Mouse (Mus musculus) adrenal gland, postnatal 25 days (tissue): ENCODE measurements around the gene Tomm40. TPM values are rescaled to one million over a fixed set of nuclear protein-coding genes. Genes with fewer than 3 reads are reported as not detected.

Experiments
- DNase-seq: peaks from one replicate; pipeline ENCODE4 v3.0.0; 2021; ENCODE audit warnings: mixed read lengths
- total RNA-seq: library from RNA; stranded (reverse); gene quantifications from 2 replicates; pipeline ENCODE4 v1.2.3, GENCODE M21; 2021

Tomm40 gene
- total RNA-seq, 1 experiment from 2014 or later = 115 TPM

DNA sequence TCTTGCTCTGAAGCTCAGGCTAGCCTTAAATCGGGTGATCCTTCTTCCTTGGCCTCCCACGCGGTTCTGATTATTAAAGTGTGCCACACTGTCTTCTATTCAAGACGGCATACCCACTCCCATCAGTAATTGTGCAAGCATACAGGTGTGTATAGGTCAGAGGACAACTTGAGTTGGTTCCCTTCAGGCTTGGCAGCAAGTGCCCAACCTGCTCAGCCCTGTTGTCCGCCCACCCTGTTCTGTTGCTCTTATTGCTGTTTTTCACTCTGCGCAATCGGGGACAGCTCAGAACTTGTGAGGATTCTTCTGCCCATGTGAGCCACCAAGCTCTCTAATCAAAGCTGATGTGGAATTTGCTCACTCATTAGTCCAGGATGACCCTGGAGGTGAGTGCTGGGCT lies 10.0 kb downstream of the Tomm40 start:
- DNase-seq = no peak

DNA sequence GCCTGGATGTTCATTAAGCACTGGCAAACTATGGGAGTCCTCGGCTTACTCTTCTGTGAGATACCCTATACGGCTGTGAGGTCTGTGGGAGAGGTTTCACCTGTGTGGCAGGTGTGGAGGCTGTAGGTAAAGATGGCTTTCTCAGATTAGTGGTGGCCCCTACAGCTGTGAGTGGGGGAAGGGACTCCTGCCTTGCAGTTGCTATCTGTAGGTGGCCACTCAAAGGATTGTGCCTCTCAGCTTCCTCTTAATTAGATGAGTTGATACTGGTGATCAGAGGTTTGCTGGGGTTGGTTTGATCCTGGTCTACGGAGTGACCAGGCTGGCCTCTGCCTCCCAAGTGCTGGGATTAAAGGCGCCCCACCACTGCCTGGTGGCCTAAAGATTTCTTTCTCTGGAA lies 10.8 kb downstream of the Tomm40 start:
- no peak for DNase-seq

DNA sequence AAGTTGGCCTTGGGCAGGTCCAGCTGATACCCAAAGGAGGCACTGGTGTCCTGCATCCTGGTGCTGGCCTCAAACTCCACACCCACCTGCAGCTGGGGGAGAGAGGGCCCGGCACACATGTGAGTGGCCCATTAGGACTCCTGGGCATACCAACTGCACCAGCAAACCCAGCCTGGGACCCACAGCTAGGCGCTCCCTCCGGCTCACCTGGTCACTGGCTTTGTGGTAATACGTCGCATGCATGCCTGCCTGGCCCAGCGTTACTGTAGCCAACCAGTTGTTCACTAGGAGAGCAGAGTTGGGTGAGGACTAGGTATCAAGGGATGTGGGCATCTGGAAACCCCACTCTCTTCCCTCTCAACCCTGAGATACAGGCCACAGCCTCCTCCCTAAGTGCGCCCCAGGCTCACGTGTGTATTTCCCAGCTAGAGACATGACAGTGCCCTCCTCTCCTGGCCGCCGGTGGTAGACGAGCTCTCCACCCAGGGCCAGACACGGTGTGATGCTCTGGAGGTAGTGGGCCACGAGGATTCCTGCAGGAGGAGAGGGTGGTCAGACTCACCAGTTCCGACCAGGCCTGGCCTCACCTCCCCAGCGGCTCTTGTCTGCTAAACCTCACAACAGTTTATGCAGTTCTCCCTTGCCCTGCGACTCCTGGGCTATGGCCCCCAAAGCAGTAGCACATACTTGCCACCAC lies 12.2 kb downstream of the Tomm40 start:
- no peak for DNase-seq

- DNase-seq = peak; percentile 79
Measured at GRCm38 (mm10) chr7:19701069-19701761, 14.0 kb downstream of the Tomm40 start.

- DNase-seq = no peak
Measured at GRCm38 (mm10) chr7:19700299-19701068, 14.8 kb downstream of the Tomm40 start.

GRCm38 (mm10) chr7:19699827-19700148 lies 15.4 kb downstream of the Tomm40 start:
- DNase-seq = no peak

DNA sequence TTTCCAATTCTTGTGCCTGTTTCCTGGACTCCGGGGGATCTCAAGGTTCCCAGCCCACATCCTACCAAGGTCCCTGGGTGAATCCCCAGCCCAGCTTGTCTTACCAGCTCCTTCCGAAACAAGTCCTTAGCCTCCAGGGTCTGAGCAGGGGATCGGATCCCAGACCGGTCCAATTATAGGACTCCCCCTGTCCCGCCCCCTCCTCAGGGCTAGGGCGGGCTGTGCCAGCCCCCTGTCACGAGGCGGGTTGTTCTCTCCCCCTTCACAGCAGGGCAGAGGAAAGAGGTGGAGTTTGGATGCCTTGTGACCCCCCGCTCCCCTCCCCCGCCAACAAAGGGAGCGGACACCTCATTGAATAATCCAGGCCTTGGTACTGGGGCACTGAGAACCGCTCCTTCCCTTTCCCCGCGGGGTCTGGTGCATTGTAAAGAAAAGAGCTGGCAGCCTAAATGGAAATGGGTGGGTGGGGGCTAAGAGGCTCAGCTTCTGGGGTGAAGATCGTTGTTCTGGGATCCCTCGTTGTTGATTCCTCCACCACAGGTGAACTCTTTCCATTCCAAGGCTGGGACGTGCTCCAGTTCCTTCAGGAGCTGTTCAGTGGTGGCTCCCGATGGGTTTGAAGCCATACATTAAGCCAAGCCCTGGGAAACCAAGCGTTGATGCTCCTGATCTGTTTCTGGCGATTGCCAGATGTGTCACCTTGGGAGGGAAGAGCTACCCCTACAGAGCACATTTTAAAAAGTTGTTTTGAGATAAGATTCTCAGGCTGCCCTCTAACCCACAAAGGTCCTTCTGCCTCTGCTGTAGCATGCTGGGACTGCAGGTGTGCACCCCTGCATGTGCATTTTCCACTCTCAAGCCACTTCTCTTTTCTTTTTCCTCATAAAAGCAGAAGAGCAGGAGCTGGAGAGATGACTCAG lies 16.1 kb downstream of the Tomm40 start, which contains the start of gene Apoe:
Apoe (minus strand) TSS at position 282 of the 920 bp plus-strand sequence.
- peak; percentile 63 for DNase-seq

GRCm38 (mm10) chr7:19697949-19698906 lies 17.0 kb downstream of the Tomm40 start:
- no peak for DNase-seq

DNA sequence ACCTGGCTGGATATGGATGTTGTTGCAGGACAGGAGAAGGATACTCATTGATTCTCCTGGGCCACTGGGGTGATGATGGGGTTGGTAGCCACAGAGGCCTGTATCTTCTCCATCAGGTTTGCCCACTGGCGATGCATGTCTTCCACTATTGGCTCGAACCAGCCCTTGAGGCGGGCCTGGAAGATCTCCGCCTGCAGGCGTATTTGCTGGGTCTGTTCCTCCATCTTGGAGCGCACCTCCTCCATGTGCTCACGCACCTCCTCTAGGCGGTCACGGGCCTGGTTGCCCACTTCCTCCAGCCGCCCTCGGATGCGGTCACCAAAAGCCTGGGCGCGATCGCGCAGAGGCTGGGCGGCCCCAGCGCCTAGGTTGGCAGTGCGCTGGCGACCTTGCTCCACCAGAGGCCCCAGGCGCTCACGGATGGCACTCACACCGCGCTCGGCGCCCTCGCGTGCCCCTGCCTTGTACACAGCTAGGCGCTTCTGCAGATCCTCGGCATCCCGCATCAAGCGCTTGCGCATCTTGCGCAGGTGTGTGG lies 18.8 kb downstream of the Tomm40 start:
- DNase-seq = no peak

GRCm38 (mm10) chr7:19695881-19696280 lies 19.4 kb downstream of the Tomm40 start:
- DNase-seq = no peak

GRCm38 (mm10) chr7:19695213-19695594 lies 20.0 kb downstream of the Tomm40 start:
- DNase-seq = no peak

DNA sequence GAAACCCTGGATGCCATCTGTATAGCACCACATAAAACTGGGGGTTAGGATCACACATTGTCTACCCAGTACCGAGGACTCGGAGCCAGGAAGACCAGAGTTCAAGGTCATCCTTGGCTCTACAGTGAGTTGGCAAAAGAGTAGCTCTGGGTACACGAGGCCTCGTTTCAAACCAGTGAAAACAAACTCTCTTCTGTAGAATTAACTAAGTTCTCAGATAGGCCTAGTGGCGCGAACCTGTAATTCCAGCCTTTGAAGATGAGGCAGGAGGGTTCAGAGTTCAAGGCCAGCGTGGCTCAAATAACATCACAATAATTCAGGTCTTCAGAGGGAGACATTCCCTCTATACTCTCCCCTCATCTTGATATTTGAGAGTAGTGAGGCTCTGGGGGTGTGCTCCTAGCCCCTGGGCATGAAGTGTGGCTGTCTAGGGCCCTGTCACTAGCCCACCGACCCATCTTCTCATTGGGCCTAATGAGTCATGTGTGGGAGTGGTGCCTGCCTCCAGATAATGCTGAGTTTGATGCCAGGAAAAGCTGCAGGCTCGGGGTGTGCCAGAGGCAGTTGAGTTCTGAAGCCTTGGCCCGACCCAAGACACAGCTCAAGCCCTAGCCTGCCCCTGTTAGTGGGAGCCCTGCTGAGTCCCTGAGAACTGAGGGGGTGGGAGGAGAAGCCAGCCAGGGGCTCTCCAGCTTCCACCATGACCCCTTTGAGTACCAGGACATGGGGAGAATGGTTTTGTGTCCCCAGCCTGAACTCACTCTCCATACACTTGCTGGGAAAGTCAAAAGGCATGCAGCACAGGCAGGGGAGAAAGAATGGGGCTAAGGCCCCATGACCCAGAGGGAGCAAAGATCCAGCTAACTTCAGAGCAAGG lies 20.7 kb downstream of the Tomm40 start:
- DNase-seq = no peak

DNA sequence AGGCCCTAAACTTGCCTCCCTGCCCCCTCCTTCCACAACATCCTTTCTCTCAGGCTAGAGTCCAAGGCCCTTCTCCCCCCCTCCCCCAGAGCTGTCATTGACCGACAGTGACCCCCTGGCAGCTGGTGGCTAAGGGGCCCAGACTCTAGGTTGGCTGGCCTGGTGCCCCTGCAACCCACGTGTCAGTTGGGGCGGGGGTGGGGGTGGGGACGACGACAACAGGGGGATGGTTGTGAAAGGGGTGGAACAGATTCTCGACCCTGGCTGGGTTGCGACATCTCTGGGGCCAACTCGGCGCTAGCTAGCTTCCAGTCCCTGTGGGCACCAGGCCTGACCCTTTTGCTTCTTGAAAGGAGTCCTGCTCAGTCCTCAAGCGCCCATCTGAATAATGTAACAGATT lies 21.8 kb downstream of the Tomm40 start:
- peak; percentile 69 for DNase-seq

- peak; percentile 39 for DNase-seq
Measured at GRCm38 (mm10) chr7:19691873-19692865, 23.1 kb downstream of the Tomm40 start, which contains the start of gene Apoc1. Apoc1 (minus strand) TSS chr7:19692660.

DNA sequence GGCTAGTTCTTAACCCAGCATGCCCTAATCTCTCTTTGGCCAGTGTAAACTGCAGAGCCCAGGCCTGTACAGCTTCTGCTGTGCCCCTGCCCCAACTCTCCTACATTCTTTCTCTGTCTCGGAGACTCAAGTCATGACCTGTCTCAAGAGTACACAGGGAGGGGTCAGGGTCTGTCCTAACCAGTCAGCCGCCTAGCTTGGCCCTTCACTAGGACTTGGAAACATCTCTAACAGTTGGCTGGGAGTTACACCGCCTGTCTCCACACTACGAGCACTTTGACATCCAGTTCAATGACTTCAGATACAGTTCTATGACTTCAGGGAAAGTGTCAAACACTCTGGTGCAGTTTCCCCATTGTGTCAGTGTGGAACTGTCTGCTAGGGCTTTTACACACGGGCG lies 23.8 kb downstream of the Tomm40 start:
- no peak for DNase-seq

GRCm38 (mm10) chr7:19690845-19691244 lies 24.4 kb downstream of the Tomm40 start:
- no peak for DNase-seq

- DNase-seq = no peak
Measured at GRCm38 (mm10) chr7:19688611-19689010, 26.6 kb downstream of the Tomm40 start.

DNA sequence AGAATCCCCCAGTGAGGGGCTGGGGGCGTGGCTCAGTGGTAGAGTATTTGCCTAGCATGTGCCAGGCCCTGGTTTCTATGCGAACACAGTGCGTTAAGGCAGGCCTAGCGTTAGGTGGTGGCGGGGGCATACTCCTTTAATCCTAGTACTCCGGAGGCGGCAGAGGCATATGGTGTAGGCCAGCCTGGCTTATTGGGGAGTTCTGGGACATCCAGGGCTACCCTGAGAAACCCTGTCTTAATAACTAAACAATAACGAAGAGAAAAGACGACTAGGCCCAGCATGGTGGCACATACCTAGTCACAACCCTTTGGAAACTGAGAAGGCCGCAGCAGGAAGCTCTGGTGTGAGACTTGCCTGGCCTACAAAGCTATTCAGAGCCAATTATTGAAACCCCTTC lies 27.1 kb downstream of the Tomm40 start:
- DNase-seq = no peak
